Mouse (Mus musculus): Measurements from ENCODE around the gene Col1a1.

- TF ChIP-seq MYC (IDR thresholded peaks at IDR 0.05; ENCODE audit: low read depth, low read length), result no peak
- no peak for TF ChIP-seq POLR2A (IDR thresholded peaks at IDR 0.05; ENCODE audit: low read depth, low read length)
- TF ChIP-seq EP300 (IDR thresholded peaks at IDR 0.05; ENCODE audit: low read length), result no peak
- no peak for TF ChIP-seq SIN3A (IDR thresholded peaks at IDR 0.05; ENCODE audit: low read length)
- TF ChIP-seq CTCF (conservative IDR thresholded peaks at IDR 0.05 in 1 of 2, IDR thresholded peaks at IDR 0.05 in 1 of 2; ENCODE audit: low read depth in 2 of 2, low read length in 2 of 2), result no peak
- TF ChIP-seq CHD2 (IDR thresholded peaks at IDR 0.05; ENCODE audit: low read length), result no peak
- TF ChIP-seq MXI1 (IDR thresholded peaks at IDR 0.05; ENCODE audit: low read depth, low read length), result no peak
- no peak for TF ChIP-seq MAFK (IDR thresholded peaks at IDR 0.05; ENCODE audit: insufficient replicate concordance, low read length)
- no peak for TF ChIP-seq BHLHE40 (IDR thresholded peaks at IDR 0.05; ENCODE audit: low read depth, low read length)
- no peak for TF ChIP-seq TCF12 (IDR thresholded peaks at IDR 0.05; ENCODE audit: low read depth, low read length)
- no peak for TF ChIP-seq HCFC1 (IDR thresholded peaks at IDR 0.05; ENCODE audit: low read depth, low read length)
- no peak for TF ChIP-seq ZKSCAN1 (IDR thresholded peaks at IDR 0.05; ENCODE audit: borderline replicate concordance, low read depth, low read length)
- no peak for TF ChIP-seq MAX (IDR thresholded peaks at IDR 0.05; ENCODE audit: low read length)
- no peak for TF ChIP-seq JUND (conservative IDR thresholded peaks at IDR 0.05; ENCODE audit: low read depth, low read length)
These were observed 25.1 kb upstream of the Col1a1 start for GRCm38 (mm10) chr11:94910971-94911370.
